Mouse (Mus musculus) ES-E14 (cell line): ENCODE data around the gene Dip2b. TPM values are rescaled to one million over a fixed set of nuclear protein-coding genes. Genes with fewer than 3 reads are reported as not detected.

Experiments
- DNase-seq: peaks from one replicate; pipeline ENCODE4 v3.0.0-alpha.2; 2013; ENCODE audit warnings: low read depth, low spot score
- H3K27ac ChIP-seq: 2 replicates; pipeline ENCODE4 v1.5.1; 2012; ENCODE audit warnings: low read depth, mild to moderate bottlenecking, low read length, moderate library complexity, mixed read lengths; ENCODE audit not compliant: poor library complexity, insufficient read depth, severe bottlenecking
- H3K36me3 ChIP-seq: 2 replicates; pipeline ENCODE4 v1.6.1; 2012; ENCODE audit warnings: mild to moderate bottlenecking, low read length, moderate library complexity, mixed read lengths; ENCODE audit not compliant: control insufficient read depth, poor library complexity, insufficient read depth, severe bottlenecking
- H3K4me1 ChIP-seq, 2 experiments: fragments of 150-350 bp in 1 of 2; sonication (generic) in 1 of 2; 2 replicates each; pipeline ENCODE4 v1.6.1; 2012; ENCODE audit warnings: low read length in 2 of 2, mild to moderate bottlenecking in 1 of 2, mixed read lengths in 1 of 2; ENCODE audit not compliant: control insufficient read depth in 2 of 2, insufficient read depth in 2 of 2, poor library complexity in 1 of 2
- H3K4me3 ChIP-seq, 2 experiments: fragments of 150-350 bp in 1 of 2; sonication (generic) in 1 of 2; 2 replicates each; pipeline ENCODE4 v1.5.1; 2012; ENCODE audit warnings: low read length in 2 of 2, low read depth in 1 of 2, mild to moderate bottlenecking in 1 of 2, mixed read lengths in 1 of 2; ENCODE audit not compliant: insufficient read depth in 1 of 2, poor library complexity in 1 of 2, severe bottlenecking in 1 of 2
- H3K9ac ChIP-seq: 2 replicates; pipeline ENCODE4 v1.6.1; 2012; ENCODE audit warnings: low read depth, mild to moderate bottlenecking, low read length, mixed read lengths; ENCODE audit not compliant: poor library complexity, insufficient read depth, severe bottlenecking
- H3K9me3 ChIP-seq: fragments of 150-350 bp; sonication (generic); 2 replicates; pipeline ENCODE4 v1.6.1; 2012; ENCODE audit warnings: low read depth, mild to moderate bottlenecking, low read length; ENCODE audit not compliant: control insufficient read depth, insufficient read depth
- CHD2 ChIP-seq: IDR thresholded peaks from 2 replicates; pipeline ENCODE4 v1.6.1; 2014; ENCODE audit warnings: mild to moderate bottlenecking, low read depth, low read length, inconsistent platforms
- HCFC1 ChIP-seq: IDR thresholded peaks from 2 replicates; pipeline ENCODE4 v1.6.1; 2012; ENCODE audit warnings: low read length, inconsistent platforms, borderline replicate concordance; ENCODE audit not compliant: insufficient read depth
- MAFK ChIP-seq: IDR thresholded peaks from 2 replicates; pipeline ENCODE4 v1.6.1; 2014; ENCODE audit warnings: mild to moderate bottlenecking, low read depth, low read length, inconsistent platforms; ENCODE audit not compliant: insufficient read depth
- ZC3H11A ChIP-seq: IDR thresholded peaks from 2 replicates; pipeline ENCODE4 v1.6.1; 2012; ENCODE audit warnings: low read depth, mild to moderate bottlenecking, inconsistent platforms, low read length, borderline replicate concordance
- ZNF384 ChIP-seq: IDR thresholded peaks from 2 replicates; pipeline ENCODE4 v1.6.1; 2012; ENCODE audit warnings: low read depth, low read length, inconsistent platforms
- in situ Hi-C, 2 experiments: fragments of 600-800 bp; cut with MboI; formaldehyde crosslinking; loops; one replicate each; pipeline ENCODE4 v1.15.1; 2025; ENCODE audit warnings: low sequenced_read_pairs in 2 of 2, inconsistent platforms in 1 of 2; ENCODE audit not compliant: unreplicated experiment in 2 of 2
- total RNA-seq: library from RNA; depleted of rRNA; stranded (reverse); fragments of 300-350 nt; gene quantifications from 2 replicates; pipeline ENCODE4 v1.2.3, GENCODE M21; 2012

Dip2b gene
- total RNA-seq, 1 experiment, result 21.1 TPM

DNA sequence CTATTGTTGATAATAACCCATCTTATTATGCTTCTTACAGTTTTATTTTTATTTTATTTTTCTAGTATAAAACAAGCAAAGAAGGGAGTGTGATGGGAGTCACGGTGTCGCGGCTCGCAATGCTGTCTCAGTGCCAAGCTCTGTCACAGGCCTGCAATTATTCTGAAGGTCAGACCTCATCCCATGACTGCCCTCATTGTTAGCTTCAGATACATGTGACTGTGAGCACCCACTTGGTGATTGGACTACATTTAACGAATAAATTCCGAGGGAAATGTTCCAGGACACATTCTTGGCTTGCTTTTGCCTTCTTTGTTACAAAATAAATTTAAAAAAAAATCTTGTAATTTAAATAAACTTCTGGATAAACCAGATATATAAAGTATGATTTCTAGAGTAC is 129.3 kb downstream of the Dip2b start:
- no peak overlapping the region for H3K4me3 ChIP-seq
- H3K9me3 ChIP-seq, result peaks cover 1% of the 10 kb centered on the region; the same call in 1 of the 2 replicates
- in situ Hi-C loops, result no loop called here
- H3K36me3 ChIP-seq, result peaks cover 48% of the 10 kb centered on the region
- TF ChIP-seq CHD2 (no peak), ZC3H11A (no peak), ZNF384 (no peak), HCFC1 (no peak), MAFK (no peak)
- H3K27ac ChIP-seq, result no peak overlapping the region
- DNase-seq, result no peak
- H3K4me1 ChIP-seq, result no peaks in the 10 kb centered on the region
- no peak overlapping the region for H3K9ac ChIP-seq

DNA sequence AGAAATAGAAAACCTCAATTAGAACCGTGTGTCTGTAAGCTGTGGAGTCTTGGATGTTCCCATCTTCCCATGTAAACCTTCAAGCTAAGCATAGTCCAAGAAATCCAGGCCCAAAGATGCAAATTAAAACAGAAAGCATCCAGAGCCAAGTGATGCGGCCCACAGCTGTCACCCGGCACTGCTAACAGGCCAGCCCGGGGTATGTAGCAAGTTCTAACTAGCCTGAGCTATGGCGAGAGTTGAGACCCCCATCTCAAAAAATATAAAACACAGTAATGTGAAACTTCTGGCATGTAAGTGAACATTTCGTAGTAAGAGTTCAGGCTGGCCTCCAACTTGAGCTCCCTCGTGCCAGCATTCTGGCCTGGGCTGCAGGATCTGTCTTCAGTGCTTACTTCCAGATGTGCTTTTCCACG is 129.7 kb downstream of the Dip2b start:
- in situ Hi-C loops, result no loop called here
- TF ChIP-seq MAFK, result no peak
- TF ChIP-seq ZNF384, result no peak
- TF ChIP-seq ZC3H11A, result no peak
- no peak for TF ChIP-seq CHD2
- no peak for TF ChIP-seq HCFC1
- no peak overlapping the region for H3K27ac ChIP-seq
- DNase-seq, result no peak
- H3K9me3 ChIP-seq, result peaks cover 1% of the 10 kb centered on the region; the same call in 1 of the 2 replicates
- no peak overlapping the region for H3K4me3 ChIP-seq
- no peak overlapping the region for H3K9ac ChIP-seq
- peaks cover 47% of the 10 kb centered on the region for H3K36me3 ChIP-seq
- no peaks in the 10 kb centered on the region for H3K4me1 ChIP-seq

- no peaks in the 10 kb centered on the region for H3K9me3 ChIP-seq
- peaks cover 38% of the 10 kb centered on the region; the same call in 1 of the 2 replicates for H3K36me3 ChIP-seq
- H3K4me1 ChIP-seq, result no peaks in the 10 kb centered on the region
- no peak for TF ChIP-seq HCFC1
- TF ChIP-seq ZNF384, result no peak
- TF ChIP-seq ZC3H11A, result no peak
- no peak for TF ChIP-seq CHD2
- TF ChIP-seq MAFK, result no peak
- no peak for DNase-seq
- H3K9ac ChIP-seq, result no peak overlapping the region
- in situ Hi-C loops, result no loop called here
- no peak overlapping the region for H3K27ac ChIP-seq
- no peak overlapping the region for H3K4me3 ChIP-seq
Measured at GRCm38 (mm10) chr15:100175176-100175575, 136.7 kb downstream of the Dip2b start.

- DNase-seq, result no peak
- Histone ChIP-seq H3K4me1 (no peaks in the 10 kb centered on the region), H3K9ac (no peak overlapping the region), H3K4me3 (no peak overlapping the region), H3K36me3 (peaks cover 42% of the 10 kb centered on the region), H3K9me3 (no peaks in the 10 kb centered on the region), H3K27ac (no peak overlapping the region)
- TF ChIP-seq MAFK, result no peak
- in situ Hi-C loops, result no loop called here
Measured at GRCm38 (mm10) chr15:100177167-100177566, 138.7 kb downstream of the Dip2b start.

- TF ChIP-seq HCFC1 (no peak), ZC3H11A (no peak), ZNF384 (no peak), MAFK (no peak), CHD2 (no peak)
- Histone ChIP-seq H3K9ac (no peak overlapping the region), H3K36me3 (peaks cover 42% of the 10 kb centered on the region), H3K4me1 (no peaks in the 10 kb centered on the region; a peak in 1 of 4 replicates), H3K9me3 (no peaks in the 10 kb centered on the region), H3K4me3 (no peak overlapping the region), H3K27ac (no peak overlapping the region)
- DNase-seq, result no peak
- in situ Hi-C loops, result no loop called here
Measured at GRCm38 (mm10) chr15:100177575-100177974, 139.1 kb downstream of the Dip2b start.
